Mouse (Mus musculus) gastrocnemius, postnatal 14 days (tissue): ENCODE data around the gene Prss8. TPM values are rescaled to one million over a fixed set of nuclear protein-coding genes. Genes with fewer than 3 reads are reported as not detected.
"Not testable (repeated sequence)": the region's sequence is repeated elsewhere in the genome, so short reads cannot be mapped to it uniquely, and the experiment has no call there.

Source experiments
- DNase-seq: peaks from one replicate; pipeline ENCODE4 v3.0.0; 2021; ENCODE audit warnings: mixed read lengths
- intact Hi-C: fragments of 180-260 bp; cut with DNase I; formaldehyde crosslinking; loops from one replicate; pipeline ENCODE4 v1.15.1; 2025; ENCODE audit warnings: low total_unique reads
- long read RNA-seq, 2 experiments: library from polyadenylated mRNA; stranded (forward); transcript quantifications; one replicate each; pipeline ENCODE4 v2.0.0; 2021
- total RNA-seq, 2 experiments: library from RNA; stranded (reverse); gene quantifications; 2 replicates each; pipeline ENCODE4 v1.2.3; 2021

Prss8 gene
- not detected for total RNA-seq
- long read RNA-seq, experiment 1, result 0 reads
- long read RNA-seq, experiment 2, result 0 reads

DNA sequence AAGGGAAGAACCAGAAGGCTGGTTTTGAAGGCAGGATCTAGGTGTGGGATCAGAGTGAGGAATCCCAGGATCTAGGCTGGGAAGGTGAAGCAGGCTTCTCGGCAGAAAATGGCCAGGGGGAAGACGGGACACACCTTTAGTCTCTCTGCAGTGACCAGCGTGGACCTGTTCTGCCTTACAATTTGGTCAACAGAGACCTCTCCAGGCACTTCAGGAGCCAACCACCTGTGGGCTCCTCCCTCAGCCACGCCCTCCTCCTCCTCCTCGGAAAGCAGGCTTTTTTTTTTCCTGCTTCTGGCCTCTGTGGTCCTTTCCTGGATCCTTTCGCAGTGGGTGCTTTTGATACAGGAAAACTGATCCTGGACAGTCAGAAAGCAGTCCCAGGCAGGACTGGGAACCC is at the start of gene Prss8:
Prss8 (minus strand) TSS at position 182 of the 400 bp plus-strand sequence.
- DNase-seq, result no peak
- intact Hi-C loops, result no loop called here

DNA sequence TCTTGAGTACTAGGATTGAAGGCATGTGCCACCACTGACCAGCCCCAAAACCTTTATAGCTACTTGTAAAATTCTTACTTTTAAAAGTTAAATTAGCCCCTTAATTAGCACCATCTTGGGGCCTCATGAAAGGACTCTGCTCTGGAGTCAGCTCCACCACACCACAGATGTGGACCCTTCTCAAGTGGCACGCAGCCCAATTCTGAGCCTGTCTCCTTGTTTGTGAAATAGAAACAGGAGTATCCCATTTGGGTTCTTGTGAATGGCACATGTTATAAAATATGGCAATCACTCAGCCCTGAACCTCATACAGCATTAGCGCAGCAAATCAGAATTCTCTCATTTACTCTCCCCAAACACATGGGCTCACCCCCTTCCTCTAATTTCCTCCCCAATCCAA is 49.0 kb upstream of the Prss8 start:
- intact Hi-C loops, result no loop called here
- DNase-seq, result no peak

DNA sequence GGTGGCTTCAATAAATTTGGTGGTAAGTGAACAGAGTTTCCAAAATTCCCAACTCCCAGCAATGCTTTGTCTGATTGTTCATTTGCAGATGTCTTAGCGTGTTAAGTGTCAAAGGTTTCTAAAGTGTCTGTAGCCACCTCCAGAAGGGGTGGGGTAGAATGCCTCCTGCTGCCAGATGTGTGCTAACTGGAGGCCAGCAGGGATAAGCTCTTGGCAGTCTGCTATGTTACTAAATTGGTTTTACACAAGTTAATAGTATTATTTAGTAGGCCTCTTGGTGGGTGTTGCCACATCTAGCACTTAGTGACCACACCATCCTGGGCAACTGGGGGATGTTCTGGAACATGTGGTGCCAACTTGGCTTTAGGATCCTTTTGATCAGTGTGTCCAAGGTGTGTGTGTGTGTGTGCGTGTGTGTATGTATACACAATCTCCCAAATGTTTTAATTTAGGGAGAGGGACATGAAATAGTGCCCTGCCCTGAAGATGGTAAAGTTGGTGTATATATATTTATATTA is 44.6 kb upstream of the Prss8 start:
- DNase-seq, result no peak
- intact Hi-C loops, result no loop called here

DNA sequence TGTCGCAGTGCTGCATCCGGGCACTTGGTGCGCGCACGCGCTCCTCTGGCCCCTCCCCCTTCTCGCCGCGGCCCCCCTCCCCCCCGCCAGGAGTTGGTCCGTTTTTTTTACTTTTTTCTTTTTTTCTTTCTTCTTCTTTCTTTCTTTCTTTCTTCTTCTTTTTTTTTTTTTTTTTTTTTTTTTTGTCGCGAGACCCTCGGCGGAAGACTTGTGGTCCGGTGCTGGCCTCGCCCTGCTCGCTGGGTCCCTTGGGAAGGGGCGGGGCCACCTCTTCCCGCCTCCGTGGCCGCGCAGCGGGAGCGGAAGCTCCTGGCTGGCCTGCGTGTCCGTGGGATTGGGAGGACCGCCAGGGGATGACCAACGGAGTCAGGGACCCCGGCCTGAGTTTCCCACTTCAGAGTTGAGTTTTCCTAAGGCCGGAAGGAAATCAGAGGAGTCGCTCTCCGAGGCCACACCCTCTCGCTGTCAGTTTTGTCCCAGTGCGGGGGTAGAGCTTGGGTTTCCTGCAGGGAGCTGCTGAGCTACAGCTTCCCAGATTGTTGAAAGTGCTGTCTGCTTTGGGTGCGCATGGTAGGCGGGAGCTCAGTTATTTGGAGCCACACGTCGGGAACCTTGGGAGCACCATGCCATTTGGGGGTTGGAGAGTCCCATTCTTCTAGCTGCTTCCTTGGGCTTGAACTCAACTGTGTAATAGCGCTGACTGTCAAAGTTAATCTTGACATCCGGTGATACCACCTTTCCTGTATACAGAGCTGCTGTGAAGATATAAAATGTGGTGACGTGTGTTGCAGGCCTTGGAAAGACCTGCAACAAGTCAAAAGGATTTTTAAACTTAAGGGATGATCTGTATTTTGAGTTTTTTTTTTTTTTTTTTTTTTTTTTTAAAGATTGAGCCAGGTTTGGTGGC is 38.3 kb upstream of the Prss8 start:
- DNase-seq, result peak; percentile 87
- intact Hi-C loops, result no loop called here

DNA sequence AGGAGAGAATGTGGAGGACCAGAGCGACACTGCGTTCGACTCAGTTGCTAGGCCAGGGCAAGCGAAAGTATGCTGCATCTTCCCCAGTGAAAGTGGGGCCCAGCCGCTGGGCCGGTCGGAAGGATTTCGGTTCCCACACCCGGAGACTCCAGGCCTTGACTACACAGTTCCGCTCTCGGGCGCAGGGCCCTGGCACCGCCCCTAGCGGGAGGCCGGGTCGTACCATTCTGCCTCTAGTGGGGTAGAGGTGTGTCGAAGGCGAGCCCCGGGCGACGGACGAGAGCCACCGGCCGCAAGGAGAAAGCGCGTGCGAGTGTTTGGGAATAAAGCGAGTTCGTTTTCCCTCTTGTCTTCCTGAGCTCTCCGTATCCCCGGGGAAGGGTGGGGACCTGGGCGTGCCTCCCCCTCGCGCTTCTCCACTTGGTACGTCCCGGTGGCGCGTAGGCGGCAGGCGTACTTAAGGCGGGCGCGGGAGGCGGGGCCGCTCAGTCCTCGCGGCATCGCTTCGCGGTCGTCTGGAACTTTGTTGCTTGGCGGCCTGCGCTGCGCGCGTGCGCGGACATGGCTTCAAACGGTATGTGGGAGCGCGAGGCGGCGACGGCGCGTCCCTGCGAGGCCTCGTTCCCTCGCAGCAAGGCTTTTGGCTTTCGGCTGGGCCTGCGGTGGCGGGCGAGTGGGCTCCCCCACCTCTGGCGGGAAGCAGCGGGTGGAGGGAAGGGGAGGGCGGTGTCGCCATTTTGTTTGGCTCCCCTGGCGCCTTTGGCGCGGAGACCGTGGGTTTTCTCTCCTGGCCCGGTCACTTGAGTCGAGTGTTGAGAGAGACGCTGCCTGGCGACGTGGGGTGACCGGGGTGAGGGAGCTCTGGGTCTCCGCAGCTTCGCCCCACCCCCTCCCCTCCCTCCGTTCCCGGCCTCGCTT is 37.4 kb upstream of the Prss8 start, which contains the start of gene Fus:
Fus (plus strand) TSS at position 454 of the 918 bp plus-strand sequence.
- DNase-seq, result peak; percentile 95
- intact Hi-C loops, result no loop called here

DNA sequence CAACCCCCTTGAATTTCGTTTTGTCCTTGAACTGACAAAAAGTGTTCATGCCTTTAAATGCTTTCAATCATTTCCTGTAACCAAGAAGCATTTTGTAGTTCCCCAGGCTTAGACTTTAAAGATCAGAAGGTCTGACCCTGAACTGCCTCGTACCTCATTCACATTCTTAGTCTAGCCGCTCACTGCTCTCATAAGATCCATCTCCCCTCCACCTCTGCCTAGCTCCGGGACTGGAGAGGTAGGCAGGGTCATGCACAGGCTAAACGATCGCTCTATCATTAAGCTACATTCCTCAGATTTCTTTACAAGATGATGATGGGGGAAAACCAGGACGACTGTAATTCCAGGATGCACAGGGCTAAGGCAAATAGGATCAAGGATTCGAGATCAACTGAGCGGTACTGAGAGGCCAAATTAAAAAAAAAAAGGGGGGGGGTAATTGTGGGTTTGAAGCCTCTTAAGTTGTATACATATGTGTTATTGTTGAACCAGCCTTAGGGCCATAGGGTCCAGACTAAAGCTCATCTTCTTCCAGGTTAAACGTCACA is 36.5 kb upstream of the Prss8 start:
- DNase-seq, result no peak
- intact Hi-C loops, result no loop called here

DNA sequence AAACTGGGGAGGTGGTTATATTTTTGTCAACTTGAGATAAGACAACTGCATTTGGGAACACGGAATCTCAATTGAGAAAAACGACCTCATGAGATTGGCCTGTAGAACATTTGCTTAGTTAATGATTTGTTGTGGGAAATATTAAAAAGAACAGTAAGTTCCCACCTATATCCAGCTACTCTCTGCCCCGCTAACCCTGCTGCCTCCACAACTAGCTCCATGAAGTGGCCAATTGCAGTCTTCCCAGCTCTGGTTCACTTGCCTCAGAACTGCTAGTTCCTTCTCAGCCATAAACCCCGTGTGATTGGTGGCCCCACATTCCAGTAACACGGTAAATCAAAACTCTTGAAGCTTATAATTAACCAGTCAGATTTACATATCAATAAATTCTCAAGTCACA is 29.5 kb upstream of the Prss8 start:
- DNase-seq, result no peak
- intact Hi-C loops, result no loop called here

DNA sequence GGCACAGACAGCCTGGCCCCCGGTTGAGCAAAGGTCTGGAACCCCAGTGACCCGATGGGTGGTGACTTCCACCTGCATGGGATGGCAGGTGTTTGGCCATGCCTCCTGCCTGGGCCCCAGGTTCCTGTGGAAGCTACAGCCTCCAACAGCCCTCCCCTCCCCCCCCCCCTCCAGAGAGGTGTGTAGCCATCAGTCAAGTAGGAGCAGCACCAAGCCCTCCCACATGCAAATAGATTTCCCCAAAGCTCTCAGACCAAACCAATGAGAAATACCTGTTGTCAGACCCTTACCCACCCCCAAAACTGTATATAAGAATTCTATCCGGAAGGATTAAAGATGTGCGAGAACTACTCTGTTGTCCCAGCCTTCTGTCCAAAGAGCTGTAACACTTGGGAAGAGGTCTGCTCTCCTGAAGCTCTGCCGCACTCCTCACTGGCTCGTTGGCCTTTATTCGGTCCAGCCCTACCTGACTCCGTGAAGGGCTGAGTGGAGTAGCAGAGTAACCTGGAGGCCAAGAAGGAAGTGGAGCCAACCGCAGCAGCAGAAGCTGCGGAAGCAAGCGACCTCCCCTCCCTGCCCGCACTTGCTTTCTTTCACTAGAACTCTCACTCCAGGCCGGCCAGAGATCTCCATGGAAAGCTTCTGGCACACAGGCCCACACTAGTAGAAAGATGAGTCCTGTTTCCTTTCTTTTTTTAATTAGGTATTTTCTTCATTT is 23.1 kb upstream of the Prss8 start:
- intact Hi-C loops, result no loop called here
- no peak for DNase-seq

DNA sequence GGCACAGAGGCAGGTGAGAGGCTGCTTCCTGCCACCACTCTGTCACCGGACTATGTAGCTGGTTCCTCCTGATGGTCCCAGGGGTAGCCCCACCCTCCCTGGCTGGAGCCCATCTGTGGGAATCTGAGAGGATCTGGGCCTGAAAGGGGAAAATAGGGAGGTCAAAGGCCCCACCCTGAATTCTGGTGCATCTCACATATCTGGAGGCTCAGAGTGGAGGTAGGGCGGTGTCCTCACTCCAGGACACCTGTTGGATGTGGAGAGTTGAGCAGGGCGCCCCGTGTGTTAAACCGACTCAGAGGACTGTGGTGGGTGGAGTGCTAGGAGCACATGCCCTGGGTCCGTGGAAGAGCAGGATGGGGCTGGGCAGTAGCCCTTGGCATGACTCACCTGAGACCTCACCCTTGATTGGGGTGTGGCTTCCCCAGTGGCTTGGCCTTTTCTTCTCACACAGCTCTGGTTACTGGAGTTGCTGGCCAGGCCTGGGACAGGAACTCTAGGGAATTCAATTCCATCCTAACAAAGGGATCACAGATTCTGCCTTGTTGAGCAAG is 16.6 kb upstream of the Prss8 start, which contains the start of gene Prss36:
Prss36 (minus strand) TSS at position 256 of the 554 bp plus-strand sequence.
- intact Hi-C loops, result no loop called here
- no peak for DNase-seq

DNA sequence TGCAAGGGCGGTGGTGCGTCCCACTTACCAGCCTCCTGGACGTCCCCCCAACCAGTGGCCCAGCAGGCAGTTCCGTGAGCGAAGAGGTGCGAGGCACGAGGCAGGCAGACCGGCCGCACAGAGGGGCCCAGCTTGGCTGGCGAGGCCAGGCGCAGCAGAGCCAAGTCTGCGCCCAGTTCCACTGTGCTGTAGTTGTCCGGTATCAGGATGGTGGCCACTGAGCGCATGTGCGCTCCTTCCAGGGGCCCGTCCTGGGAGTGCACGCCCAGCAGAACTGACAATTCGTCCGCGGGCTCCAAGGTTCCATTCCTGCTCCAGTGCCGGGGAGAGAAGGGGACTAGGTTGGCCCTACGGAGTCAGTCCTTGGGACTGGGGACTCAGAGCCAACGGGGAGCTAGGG is 14.7 kb upstream of the Prss8 start:
- DNase-seq, result peak; percentile 22
- intact Hi-C loops, result no loop called here

DNA sequence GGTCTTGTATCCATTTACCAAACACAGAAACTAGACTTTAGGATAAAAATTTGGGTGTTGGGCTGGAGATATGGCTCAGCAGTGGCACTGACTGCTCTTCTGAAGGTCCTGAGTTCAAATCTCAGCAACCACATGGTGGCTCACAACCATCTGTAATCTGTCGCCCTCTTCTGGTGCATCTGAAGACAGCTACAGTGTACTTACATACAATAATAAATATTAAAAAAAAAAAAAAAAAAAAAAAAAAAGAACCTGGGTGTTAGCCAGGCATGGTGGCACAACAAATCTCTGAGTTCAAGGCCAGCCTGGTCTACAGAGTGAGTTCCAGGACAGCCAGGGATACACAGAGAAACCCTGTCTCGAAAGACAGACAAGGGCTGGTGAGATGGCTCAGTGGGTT is 12.2 kb upstream of the Prss8 start:
- intact Hi-C loops, DNase-seq: not testable (repeated sequence)

DNA sequence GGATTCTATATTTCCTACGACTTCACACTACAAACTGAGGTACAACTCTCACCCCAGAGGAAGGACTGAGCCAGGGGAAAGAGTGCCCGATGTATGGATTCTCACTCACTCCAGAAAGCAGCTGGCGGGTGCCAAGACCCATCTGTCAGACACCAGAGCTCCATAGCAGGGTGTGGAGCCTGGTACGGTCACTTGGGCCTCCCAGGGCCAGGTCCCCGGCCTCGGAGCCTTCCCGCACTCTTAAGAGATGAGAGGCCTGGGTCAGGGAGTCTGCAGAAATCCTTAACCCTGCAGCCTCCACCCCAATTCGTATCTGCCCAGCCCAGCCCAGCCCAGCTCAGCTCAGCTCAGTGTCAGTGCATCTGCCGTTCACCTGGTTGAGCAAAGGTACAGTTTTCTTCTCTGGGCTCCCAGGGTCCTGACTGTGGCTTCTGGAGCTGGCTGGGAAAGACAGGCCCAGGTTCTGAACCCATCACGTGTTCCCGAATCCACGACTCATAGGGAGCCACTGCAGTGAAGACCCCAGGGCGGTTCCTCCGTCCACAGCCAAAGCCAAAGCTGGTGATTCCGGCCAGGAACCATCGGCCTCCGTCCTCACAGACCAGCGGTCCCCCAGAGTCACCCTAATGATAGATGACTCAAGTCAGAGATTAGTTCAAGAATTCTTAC is 6.4 kb upstream of the Prss8 start:
- DNase-seq, result no peak
- intact Hi-C loops, result loop anchor here (5.0 kb wide), 1 partner anchor 139 kb away; no protein-coding TSS in a partner anchor

DNA sequence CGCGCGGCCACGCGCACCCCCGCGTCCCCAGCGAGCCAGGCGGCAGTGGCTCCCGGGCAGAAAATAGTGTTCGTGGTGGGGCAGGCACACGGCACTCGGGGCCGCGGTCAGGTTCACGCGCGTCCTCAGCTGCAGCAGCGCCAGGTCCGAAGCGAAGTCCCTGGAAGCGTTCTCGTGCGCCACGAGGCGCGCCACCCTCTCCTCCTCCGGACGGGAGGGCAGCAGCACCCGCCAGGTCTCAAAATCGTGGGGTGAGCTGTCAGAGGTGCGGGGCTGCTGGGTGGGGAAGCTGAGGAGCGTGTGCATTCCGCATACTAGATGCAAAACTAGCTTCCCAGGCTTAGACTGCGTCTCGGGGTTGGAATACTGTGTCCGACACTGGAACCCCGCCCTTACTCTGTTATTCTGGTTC is 5.8 kb upstream of the Prss8 start:
- intact Hi-C loops, result loop anchor here (5.0 kb wide), 1 partner anchor 138 kb away; no protein-coding TSS in a partner anchor

DNA sequence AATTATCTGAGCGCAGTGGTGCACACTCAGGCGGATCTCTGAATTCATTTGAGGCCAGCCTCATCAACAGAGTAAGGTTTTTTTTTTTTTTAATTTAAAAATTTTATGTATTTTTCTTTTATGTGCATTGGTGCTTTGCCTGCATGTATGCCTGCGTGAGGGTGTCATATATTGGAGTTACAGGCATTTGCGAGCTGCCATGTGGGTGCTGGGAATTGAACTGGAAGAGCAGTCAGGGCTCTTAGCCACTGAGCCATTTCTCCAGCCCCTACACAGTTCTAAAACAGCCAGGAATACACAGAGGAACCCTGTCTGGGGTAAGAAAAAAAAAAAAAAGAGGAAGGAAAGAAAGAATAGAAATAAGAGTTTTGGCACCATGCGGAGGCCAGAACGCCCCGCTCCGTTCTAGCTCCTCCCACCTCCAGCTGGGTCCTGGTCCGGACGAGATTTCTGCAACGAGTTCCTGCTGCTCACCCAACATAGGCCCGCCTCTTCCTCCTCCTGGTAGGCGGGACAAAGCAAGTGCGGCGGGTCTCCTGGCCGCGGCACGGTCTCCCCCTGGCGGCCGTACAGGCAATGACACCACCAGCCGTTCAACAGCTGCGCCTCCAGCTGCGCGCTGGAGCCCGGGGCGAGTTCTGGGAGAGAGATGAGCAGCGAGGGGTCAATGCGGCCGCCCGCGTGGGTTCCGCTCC is 5.3 kb upstream of the Prss8 start:
- DNase-seq, result peak; percentile 95
- intact Hi-C loops, result loop anchor here (5.0 kb wide), 1 partner anchor 138 kb away; no protein-coding TSS in a partner anchor

More for the DNA sequence above, 5.8 kb upstream of the Prss8 start:
- no peak for DNase-seq

DNA sequence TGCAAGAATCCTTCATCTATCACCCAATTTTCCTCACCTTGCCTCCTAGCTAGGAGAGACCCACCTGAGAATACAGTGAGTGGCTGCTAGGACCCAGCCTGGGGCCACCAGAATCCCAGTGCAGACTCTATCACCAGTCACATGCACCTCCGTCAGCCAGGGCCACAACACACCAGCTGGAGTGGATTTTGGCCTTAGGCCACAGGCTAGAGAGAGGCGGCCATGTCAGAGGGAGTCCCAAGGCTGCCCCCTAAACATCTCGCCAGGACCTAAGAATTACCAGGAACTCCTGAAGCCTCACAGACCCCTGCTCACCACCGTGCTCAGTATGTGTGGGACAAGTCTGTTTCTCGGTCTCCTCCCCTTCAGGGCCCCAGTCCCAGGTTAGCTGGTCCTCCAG is 4.2 kb upstream of the Prss8 start:
- intact Hi-C loops, result no loop called here
- no peak for DNase-seq

DNA sequence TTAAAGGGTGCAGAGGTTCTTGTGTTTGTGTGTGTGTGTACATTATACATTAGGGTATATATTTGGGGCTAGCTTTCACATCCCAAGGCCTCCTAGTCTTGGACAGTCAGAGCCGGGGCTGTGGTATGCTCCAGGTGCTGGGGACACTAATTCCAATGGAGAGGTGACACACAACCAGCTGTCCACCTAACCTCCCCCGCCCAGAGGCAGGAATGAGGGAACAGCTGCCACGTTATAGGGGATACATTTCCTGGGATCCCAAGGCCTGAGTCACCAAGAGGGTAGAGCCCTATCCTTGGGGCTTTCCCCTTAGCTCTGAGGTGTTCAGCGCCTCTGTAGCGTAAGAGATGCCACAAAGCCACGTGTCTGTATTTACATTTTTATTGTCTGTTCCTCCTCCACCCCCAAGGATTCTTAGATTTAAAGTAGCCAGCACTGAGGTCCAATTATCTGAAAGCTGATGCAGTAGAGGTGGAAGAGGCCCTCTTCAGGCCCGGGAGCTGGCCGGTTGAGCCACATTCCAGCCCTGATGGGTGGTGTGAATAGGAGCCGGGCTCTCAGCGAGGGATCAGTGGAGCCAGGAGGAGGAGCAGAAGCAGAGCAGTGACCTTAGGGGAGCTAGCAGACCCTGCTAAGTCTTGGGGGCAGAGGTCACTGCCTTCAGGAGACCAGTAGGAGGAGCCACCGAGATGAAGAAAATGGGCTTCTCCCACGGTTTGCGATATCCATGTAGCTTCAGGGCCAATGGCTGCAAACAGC is 2.5 kb upstream of the Prss8 start:
- no peak for DNase-seq
- intact Hi-C loops, result no loop called here
